In genomic region chr15:62267536-62267935, GRCm38 (mm10) we compare ENCODE assay signal across 23 mouse cellular contexts.
"Had no signal": no experiment of that assay in that cellular context is flagged by ENCODE, and none has a peak within 500 bp of the region (broad histone marks: within the 10 kb centered on the region; RNA-seq: fewer than 3 reads in every experiment).

No protein-coding gene starts in this region.

- ATAC-seq: forebrain, postnatal 0 days; hindbrain, postnatal 0 days; intestine, embryonic 15.5 days had no signal

- H3K4me3 ChIP-seq: heart, embryonic 13.5 days; heart, embryonic 15.5 days; hindbrain, embryonic 13.5 days; hindbrain, embryonic 15.5 days; intestine, embryonic 15.5 days; layer of hippocampus, adult 2 months; limb, embryonic 13.5 days; limb, embryonic 15.5 days had no signal

- H3K27me3 ChIP-seq: heart, embryonic 13.5 days; heart, embryonic 15.5 days; hindbrain, embryonic 13.5 days; hindbrain, embryonic 15.5 days; intestine, embryonic 15.5 days; limb, embryonic 13.5 days; limb, embryonic 15.5 days had no signal

- H3K27ac ChIP-seq: heart, embryonic 13.5 days; heart, embryonic 15.5 days; hindbrain, embryonic 13.5 days; hindbrain, embryonic 15.5 days; hindbrain, postnatal 0 days; intestine, embryonic 15.5 days; layer of hippocampus, adult 2 months; limb, embryonic 13.5 days; limb, embryonic 15.5 days; liver, embryonic 14.5 days had no signal

- H3K36me3 ChIP-seq: heart, embryonic 13.5 days; heart, embryonic 15.5 days; hindbrain, embryonic 13.5 days; hindbrain, embryonic 15.5 days; intestine, embryonic 15.5 days; limb, embryonic 13.5 days; limb, embryonic 15.5 days had no signal

- DNase-seq: forebrain, postnatal 0 days; gastrocnemius, postnatal 14 days; gastrocnemius, postnatal 36 days; heart, postnatal 14 days; heart, postnatal 36 days; kidney, adult 11 months; kidney, adult 2 months; kidney, postnatal 10 days; kidney, postnatal 25 days; kidney, postnatal 4 days; left cerebral cortex, postnatal 4 days; lung, adult 18-20 months had no signal

- H3K4me2 ChIP-seq: heart, embryonic 13.5 days; heart, embryonic 15.5 days; hindbrain, embryonic 13.5 days; hindbrain, embryonic 15.5 days; intestine, embryonic 15.5 days; limb, embryonic 13.5 days; limb, embryonic 15.5 days; liver, embryonic 11.5 days had no signal

- H3K9me3 ChIP-seq: heart, embryonic 13.5 days; heart, embryonic 15.5 days; hindbrain, embryonic 13.5 days; hindbrain, embryonic 15.5 days; intestine, embryonic 15.5 days; limb, embryonic 13.5 days; limb, embryonic 15.5 days had no signal

- H3K9ac ChIP-seq: forebrain, postnatal 0 days; heart, embryonic 13.5 days; heart, embryonic 15.5 days; hindbrain, embryonic 13.5 days; hindbrain, embryonic 15.5 days; intestine, embryonic 15.5 days; limb, embryonic 13.5 days; limb, embryonic 15.5 days; liver, embryonic 14.5 days had no signal

- H3K4me1 ChIP-seq: hindbrain, embryonic 13.5 days; hindbrain, embryonic 15.5 days; intestine, embryonic 15.5 days; limb, embryonic 13.5 days; limb, embryonic 15.5 days had no signal
